Mouse (Mus musculus) hindbrain, embryonic 11.5 days (tissue): Measurements from ENCODE around the gene Cyp1a1. TPM values are rescaled to one million over a fixed set of nuclear protein-coding genes. Genes with fewer than 3 reads are reported as not detected.

ENCODE experiments used
- ATAC-seq: fragments of 200-750 bp; cut with Nextera tagmentation; 2 replicates; pipeline ENCODE4 v1.8.0; 2017; ENCODE audit warnings: mild to moderate bottlenecking, moderate TSS enrichment, moderate library complexity; ENCODE audit not compliant: low FRiP score
- DNase-seq: peaks from one replicate; pipeline ENCODE4 v3.0.0-alpha.2; 2015; ENCODE audit warnings: low spot score
- H3K27ac ChIP-seq: fragments of 300-500 bp; sonication (generic); 2 replicates; pipeline ENCODE4 v1.5.1; 2014; ENCODE audit warnings: mild to moderate bottlenecking, low read depth, low read length
- H3K27me3 ChIP-seq: fragments of 300-500 bp; sonication (generic); 2 replicates; pipeline ENCODE4 v1.6.1; 2014; ENCODE audit warnings: mild to moderate bottlenecking, low read length, moderate library complexity, mixed read lengths; ENCODE audit not compliant: control insufficient read depth, insufficient read depth
- H3K36me3 ChIP-seq: fragments of 300-500 bp; sonication (generic); 2 replicates; pipeline ENCODE4 v1.6.1; 2014; ENCODE audit warnings: mild to moderate bottlenecking, low read length, moderate library complexity, mixed read lengths; ENCODE audit not compliant: control insufficient read depth, insufficient read depth
- H3K4me1 ChIP-seq: fragments of 300-500 bp; sonication (generic); replicated peaks from 2 replicates; pipeline ENCODE4 v1.6.1; 2014; ENCODE audit warnings: low read length, mixed read lengths; ENCODE audit not compliant: control insufficient read depth, insufficient read depth
- H3K4me2 ChIP-seq: fragments of 300-500 bp; sonication (generic); replicated peaks from 2 replicates; pipeline ENCODE4 v1.6.1; 2014; ENCODE audit warnings: mild to moderate bottlenecking, low read depth, low read length
- H3K4me3 ChIP-seq: fragments of 300-500 bp; sonication (generic); 2 replicates; pipeline ENCODE4 v1.5.1; 2014; ENCODE audit warnings: low read depth, low read length
- H3K9ac ChIP-seq: fragments of 300-500 bp; sonication (generic); 2 replicates; pipeline ENCODE4 v1.6.1; 2014; ENCODE audit warnings: low read depth, low read length
- H3K9me3 ChIP-seq: fragments of 300-500 bp; sonication (generic); 2 replicates; pipeline ENCODE4 v1.6.1; 2016; ENCODE audit warnings: low read length; ENCODE audit not compliant: control insufficient read depth
- WGBS: fragments of 180-500 bp; shearing (Covaris S2); extraction: QIAGEN DNeasy Blood & Tissue Kit; methylation state at CpG from one replicate; pipeline ENCODE4 v1.1.7; 2014; 5-methylcytosine and 5-hydroxymethylcytosine counted together
- polyA plus RNA-seq: library from polyadenylated mRNA; unstranded; fragments of >200 nt; fragmentation: Nextera tagmentation; extraction: Ambion mirVana; gene quantifications from 2 replicates; pipeline ENCODE4 v1.2.1, GENCODE M21; 2014

The Cyp1a1 gene
- polyA plus RNA-seq, 1 experiment from 2014 or later = not detected

DNA sequence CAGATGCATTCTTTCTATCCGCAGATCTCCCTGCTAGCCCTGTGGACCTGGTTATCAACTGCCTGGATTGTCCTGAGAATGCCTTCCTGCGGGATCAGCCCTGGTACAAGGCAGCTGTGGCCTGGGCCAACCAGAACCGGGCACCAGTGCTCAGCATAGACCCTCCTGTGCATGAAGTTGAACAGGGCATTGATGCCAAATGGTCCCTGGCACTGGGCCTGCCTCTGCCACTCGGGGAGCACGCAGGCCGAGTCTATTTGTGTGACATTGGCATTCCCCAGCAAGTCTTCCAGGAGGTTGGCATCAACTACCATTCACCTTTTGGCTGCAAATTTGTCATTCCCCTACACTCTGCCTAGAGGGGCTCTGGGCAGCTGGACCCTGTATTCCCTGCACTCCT is 60.4 kb downstream of the Cyp1a1 start:
- no peak overlapping the region for H3K4me3 ChIP-seq
- DNase-seq = no peak
- H3K36me3 ChIP-seq = peaks cover 18% of the 10 kb centered on the region; the same call in 1 of the 2 replicates
- no peak overlapping the region for H3K4me2 ChIP-seq
- ATAC-seq = no peak
- no peaks in the 10 kb centered on the region for H3K9me3 ChIP-seq
- H3K27me3 ChIP-seq = no peaks in the 10 kb centered on the region
- H3K27ac ChIP-seq = no peak overlapping the region
- no peak overlapping the region for H3K9ac ChIP-seq
- WGBS = 91% methylated on average over 6 of the region's 6 CpGs
- no peaks in the 10 kb centered on the region for H3K4me1 ChIP-seq

DNA sequence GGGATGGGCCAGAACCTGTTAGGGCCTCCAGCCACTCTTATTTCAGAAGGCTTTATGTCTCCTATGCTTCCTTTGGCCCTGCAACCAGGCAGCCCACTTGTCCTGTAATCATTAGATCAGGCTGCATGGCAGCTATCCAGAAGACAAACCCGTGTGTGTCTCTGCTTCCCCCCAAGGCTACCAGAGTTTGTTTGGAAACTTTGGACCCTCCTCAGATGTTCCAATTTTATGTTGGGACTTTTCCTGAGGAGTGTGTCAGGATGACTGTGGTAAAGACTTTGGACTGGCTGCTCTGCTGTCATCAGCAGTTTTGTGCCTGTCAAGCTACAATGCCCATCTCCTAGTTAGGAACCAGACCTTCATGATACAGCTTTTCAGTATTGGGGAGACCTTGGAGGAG is 61.1 kb downstream of the Cyp1a1 start:
- H3K27me3 ChIP-seq = no peaks in the 10 kb centered on the region
- WGBS = 83% methylated on average over 1 of the region's 1 CpGs
- no peak overlapping the region for H3K4me2 ChIP-seq
- no peak overlapping the region for H3K4me3 ChIP-seq
- no peak overlapping the region for H3K9ac ChIP-seq
- DNase-seq (no peak), ATAC-seq (no peak)
- peaks cover 23% of the 10 kb centered on the region; the same call in 1 of the 2 replicates for H3K36me3 ChIP-seq
- no peaks in the 10 kb centered on the region for H3K4me1 ChIP-seq
- H3K9me3 ChIP-seq = no peaks in the 10 kb centered on the region
- no peak overlapping the region for H3K27ac ChIP-seq

DNA sequence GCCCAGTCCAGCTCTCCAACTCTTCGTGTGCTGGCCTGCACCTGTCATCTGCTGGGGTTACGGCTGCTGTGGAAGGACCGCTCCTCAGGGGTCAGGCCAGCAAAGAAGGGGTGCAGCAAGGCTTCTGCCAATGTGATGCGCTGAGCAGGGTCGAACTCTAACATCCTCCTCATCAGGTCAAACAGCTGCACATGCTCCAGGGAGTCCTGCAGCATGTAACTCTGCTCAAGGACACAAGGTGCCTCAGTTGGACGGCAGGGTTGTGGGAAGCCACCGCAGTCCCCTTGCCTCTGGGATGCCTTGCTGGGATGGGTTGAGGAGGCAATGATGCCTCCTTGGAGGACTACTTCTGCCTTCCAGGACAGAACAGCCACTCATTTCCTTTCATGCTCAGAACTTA is 63.2 kb downstream of the Cyp1a1 start:
- Histone ChIP-seq H3K9me3 (no peaks in the 10 kb centered on the region), H3K27ac (no peak overlapping the region), H3K27me3 (no peaks in the 10 kb centered on the region), H3K4me1 (no peaks in the 10 kb centered on the region), H3K36me3 (peaks cover 32% of the 10 kb centered on the region), H3K4me3 (no peak overlapping the region), H3K9ac (no peak overlapping the region), H3K4me2 (no peak overlapping the region)
- DNase-seq (no peak), ATAC-seq (no peak)
- WGBS = 91% methylated on average over 7 of the region's 7 CpGs

Other genes starting within 250 kb of the Cyp1a1 start
- gene Ppcdc, start 247.8 kb upstream of the Cyp1a1 start, polyA plus RNA-seq = 16.5 and 19.8 TPM in 2 replicates
- gene Scamp5, start 219.9 kb upstream of the Cyp1a1 start, polyA plus RNA-seq = 17.7 and 18.3 TPM in 2 replicates
- 7.7 and 10.5 TPM in 2 replicates for gene Rpp25, start 183.9 kb upstream of the Cyp1a1 start, polyA plus RNA-seq
- 702 and 724 TPM in 2 replicates for gene Cox5a, start 166.7 kb upstream of the Cyp1a1 start, polyA plus RNA-seq
- 14.9 and 17.7 TPM in 2 replicates for gene Fam219b, start 150.4 kb upstream of the Cyp1a1 start, polyA plus RNA-seq
- 50.0 and 52.7 TPM in 2 replicates for gene Mpi, start 135.2 kb upstream of the Cyp1a1 start, polyA plus RNA-seq
- 57.6 and 57.8 TPM in 2 replicates for gene Scamp2, start 127.0 kb upstream of the Cyp1a1 start, polyA plus RNA-seq
- 5.2 and 8.6 TPM in 2 replicates for gene Ulk3, start 98.5 kb upstream of the Cyp1a1 start, polyA plus RNA-seq
- 0.09 and 0.11 TPM in 2 replicates for gene Cplx3, start 81.6 kb upstream of the Cyp1a1 start, polyA plus RNA-seq
- not detected in 2 replicates for gene Lman1l, start 67.2 kb upstream of the Cyp1a1 start, polyA plus RNA-seq
- gene Csk, start 34.3 kb upstream of the Cyp1a1 start, polyA plus RNA-seq = 29.4 and 30.7 TPM in 2 replicates
- not detected in 2 replicates for gene Cyp1a2, start 4.2 kb upstream of the Cyp1a1 start, polyA plus RNA-seq
- 23.7 and 28.4 TPM in 2 replicates for gene Edc3, start 20.6 kb downstream of the Cyp1a1 start, polyA plus RNA-seq
- gene Clk3, start 77.9 kb downstream of the Cyp1a1 start, polyA plus RNA-seq = 83.8 and 91.4 TPM in 2 replicates
- gene Arid3b, start 148.9 kb downstream of the Cyp1a1 start, polyA plus RNA-seq = 21.9 and 27.7 TPM in 2 replicates
- gene Ubl7, start 223.1 kb downstream of the Cyp1a1 start, polyA plus RNA-seq = 121 and 122 TPM in 2 replicates